ENCODE assay signal across 17 mouse cellular contexts in genomic region chr9:41277726-41278125, GRCm38 (mm10).
DNase-seq lines count a peak whose midpoint lies in the region; ATAC-seq and TF ChIP-seq lines count a peak whose summit lies in the region.
"Had no signal": no experiment of that assay in that cellular context is flagged by ENCODE, and none has a peak within 500 bp of the region (broad histone marks: within the 10 kb centered on the region; RNA-seq: fewer than 3 reads in every experiment).

No protein-coding gene starts in this region.

- ATAC-seq in forebrain, embryonic 13.5 days: no peak
- ATAC-seq: forebrain, embryonic 14.5 days; forebrain, embryonic 16.5 days had no signal

- no peak overlapping the region for H3K4me3 ChIP-seq in ES-E14 (ENCODE audit: insufficient read depth in 1 of 2, low read depth in 1 of 2, low read length in 2 of 2, poor library complexity in 1 of 2, severe bottlenecking in 1 of 2)
- H3K4me3 ChIP-seq in forebrain, embryonic 13.5 days: no peak overlapping the region
- H3K4me3 ChIP-seq: embryonic facial prominence, embryonic 10.5 days; embryonic facial prominence, embryonic 12.5 days had no signal

- H3K9ac ChIP-seq in ES-E14 (ENCODE audit: insufficient read depth, low read depth, low read length, poor library complexity, severe bottlenecking): no peak overlapping the region
- no peak overlapping the region for H3K9ac ChIP-seq in forebrain, embryonic 13.5 days
- H3K9ac ChIP-seq: embryonic facial prominence, embryonic 12.5 days had no signal

- intact Hi-C loops in heart, postnatal 14 days (cut with DNase I): no loop called here

- peak; percentile 41 for DNase-seq in ES-CJ7 (ENCODE audit: low read depth, low spot score)
- DNase-seq in ES-E14 (ENCODE audit: low read depth, low spot score): peak; percentile 19
- peak; percentile 72 for DNase-seq in ZHBTc4 (ENCODE audit: low read depth, low spot score)
- no peak for DNase-seq in heart, postnatal 14 days
- DNase-seq: adrenal gland, adult 8-10 months; adrenal gland, postnatal 14 days; adrenal gland, postnatal 36 days; cerebellum, adult 11-12 months; cerebellum, adult 2 months; cerebellum, adult 9-10 months; cerebellum, postnatal 10 days; cerebellum, postnatal 25 days had no signal

- in situ Hi-C loops in ES-E14 (cut with MboI; ENCODE audit: low sequenced_read_pairs in 2 of 2, unreplicated experiment in 2 of 2): no loop called here

- no peaks in the 10 kb centered on the region for H3K27me3 ChIP-seq in forebrain, embryonic 13.5 days
- H3K27me3 ChIP-seq: embryonic facial prominence, embryonic 12.5 days had no signal

- no peak overlapping the region for H3K27ac ChIP-seq in ES-E14 (ENCODE audit: insufficient read depth, low read depth, low read length, poor library complexity, severe bottlenecking)
- no peak overlapping the region for H3K27ac ChIP-seq in forebrain, embryonic 13.5 days
- H3K27ac ChIP-seq: embryonic facial prominence, embryonic 10.5 days; embryonic facial prominence, embryonic 12.5 days had no signal

- H3K36me3 ChIP-seq in ES-E14 (ENCODE audit: control insufficient read depth, insufficient read depth, low read length, poor library complexity, severe bottlenecking): no peaks in the 10 kb centered on the region
- H3K36me3 ChIP-seq in forebrain, embryonic 13.5 days (ENCODE audit: poor library complexity, severe bottlenecking): no peaks in the 10 kb centered on the region
- H3K36me3 ChIP-seq: embryonic facial prominence, embryonic 10.5 days; embryonic facial prominence, embryonic 12.5 days had no signal

- H3K4me2 ChIP-seq in forebrain, embryonic 13.5 days: no peak overlapping the region
- H3K4me2 ChIP-seq: embryonic facial prominence, embryonic 12.5 days had no signal

- H3K4me1 ChIP-seq in ES-E14 (ENCODE audit: control insufficient read depth in 2 of 2, insufficient read depth in 2 of 2, low read length in 2 of 2, poor library complexity in 1 of 2): no peaks in the 10 kb centered on the region
- peaks cover 14% of the 10 kb centered on the region for H3K4me1 ChIP-seq in forebrain, embryonic 13.5 days

- WGBS in forebrain, embryonic 13.5 days: 92% methylated on average over 2 of the region's 2 CpGs

- no peaks in the 10 kb centered on the region for H3K9me3 ChIP-seq in ES-E14 (ENCODE audit: control insufficient read depth, insufficient read depth, low read depth, low read length)
- no peaks in the 10 kb centered on the region for H3K9me3 ChIP-seq in forebrain, embryonic 13.5 days (replicated peaks)
- H3K9me3 ChIP-seq: embryonic facial prominence, embryonic 12.5 days had no signal

TF ChIP-seq in ES-E14, 5 proteins besides CTCF, POLR2A, EP300 and RAD21:
- TF ChIP-seq CHD2 (IDR thresholded peaks at IDR 0.05; ENCODE audit: low read depth, low read length): no peak

Comparison
In these comparisons a context has a peak if more than half of its experiments do, and no peak if none do; other contexts are left out.
1. DNase-seq: peak in ES-CJ7 (single experiment), ES-E14 (single experiment) and ZHBTc4 (single experiment); none in heart, postnatal 14 days (0 of 2).